20 mouse cellular contexts compared by ENCODE assay signal in genomic region chr3:95685301-95685700, GRCm38 (mm10). TPM values are rescaled to one million over a fixed set of nuclear protein-coding genes. Genes with fewer than 3 reads are reported as not detected.
DNase-seq lines count a peak whose midpoint lies in the region; ATAC-seq and TF ChIP-seq lines count a peak whose summit lies in the region.
"Had no signal": no experiment of that assay in that cellular context is flagged by ENCODE, and none has a peak within 500 bp of the region (broad histone marks: within the 10 kb centered on the region; RNA-seq: fewer than 3 reads in every experiment).

No protein-coding gene starts in this region.

- H3K36me3 ChIP-seq in embryonic facial prominence, embryonic 13.5 days: no peaks in the 10 kb centered on the region
- no peaks in the 10 kb centered on the region for H3K36me3 ChIP-seq in embryonic facial prominence, embryonic 10.5 days (replicated peaks)
- H3K36me3 ChIP-seq in heart, embryonic 10.5 days: no peaks in the 10 kb centered on the region
- H3K36me3 ChIP-seq in heart, postnatal 0 days (replicated peaks; ENCODE audit: control insufficient read depth, insufficient read depth, low read length): peaks cover 5% of the 10 kb centered on the region
- H3K36me3 ChIP-seq in stomach, embryonic 16.5 days (ENCODE audit: control insufficient read depth, insufficient read depth, low read length): no peaks in the 10 kb centered on the region
- H3K36me3 ChIP-seq: forebrain, embryonic 15.5 days; hindbrain, embryonic 13.5 days had no signal

- peaks cover 69% of the 10 kb centered on the region for H3K4me1 ChIP-seq in embryonic facial prominence, embryonic 13.5 days
- peaks cover 91% of the 10 kb centered on the region for H3K4me1 ChIP-seq in embryonic facial prominence, embryonic 10.5 days
- peaks cover 91% of the 10 kb centered on the region for H3K4me1 ChIP-seq in heart, embryonic 10.5 days
- peaks cover 38% of the 10 kb centered on the region for H3K4me1 ChIP-seq in heart, postnatal 0 days (ENCODE audit: control insufficient read depth, insufficient read depth)
- H3K4me1 ChIP-seq in stomach, embryonic 16.5 days (ENCODE audit: control insufficient read depth, insufficient read depth, low read length): peaks cover 45% of the 10 kb centered on the region

- no peak for DNase-seq in embryonic facial prominence, embryonic 10.5 days (ENCODE audit: low spot score)
- DNase-seq in heart, embryonic 10.5 days (ENCODE audit: low spot score): no peak
- no peak for DNase-seq in heart, postnatal 25 days (ENCODE audit: low spot score)
- no peak for DNase-seq in heart, postnatal 0 days (ENCODE audit: low spot score)
- DNase-seq in heart, adult 9 months (ENCODE audit: low spot score in 2 of 2): no peak
- DNase-seq: adrenal gland, adult 8-10 months; adrenal gland, postnatal 36 days; B cell, adult 2 months; cerebellum, adult 2 months; cerebellum, postnatal 10 days; gastrocnemius, postnatal 14 days; kidney, adult 11 months had no signal

- H3K9me3 ChIP-seq in embryonic facial prominence, embryonic 13.5 days: no peaks in the 10 kb centered on the region
- H3K9me3 ChIP-seq in embryonic facial prominence, embryonic 10.5 days: no peaks in the 10 kb centered on the region
- H3K9me3 ChIP-seq in heart, embryonic 10.5 days: no peaks in the 10 kb centered on the region
- no peaks in the 10 kb centered on the region for H3K9me3 ChIP-seq in heart, postnatal 0 days (replicated peaks; ENCODE audit: control insufficient read depth, low read length)
- no peaks in the 10 kb centered on the region for H3K9me3 ChIP-seq in stomach, embryonic 16.5 days (replicated peaks; ENCODE audit: control insufficient read depth, low read length)
- H3K9me3 ChIP-seq: forebrain, embryonic 15.5 days; G1E; hindbrain, embryonic 13.5 days had no signal

- 77% methylated on average over 4 of the region's 4 CpGs for WGBS in embryonic facial prominence, embryonic 13.5 days
- 81% methylated on average over 4 of the region's 4 CpGs for WGBS in embryonic facial prominence, embryonic 10.5 days
- WGBS in heart, embryonic 10.5 days: 74% methylated on average over 4 of the region's 4 CpGs
- 70% methylated on average over 4 of the region's 4 CpGs for WGBS in heart, postnatal 0 days
- 82% methylated on average over 4 of the region's 4 CpGs for WGBS in stomach, embryonic 16.5 days

- no peak for ATAC-seq in embryonic facial prominence, embryonic 13.5 days (ENCODE audit: insufficient number of reproducible peaks, insufficient read depth, low FRiP score, low TSS enrichment, low read depth)
- ATAC-seq in heart, postnatal 0 days (ENCODE audit: insufficient read depth, low read depth): no peak
- ATAC-seq in stomach, embryonic 16.5 days (ENCODE audit: insufficient read depth, low FRiP score): no peak
- ATAC-seq: CD4-positive, CD25-positive, alpha-beta regulatory T cell, adult 4 months; forebrain, embryonic 15.5 days; hindbrain, postnatal 0 days had no signal

- H3K4me2 ChIP-seq in embryonic facial prominence, embryonic 13.5 days: no peak overlapping the region
- no peak overlapping the region for H3K4me2 ChIP-seq in heart, postnatal 0 days (ENCODE audit: low read depth, low read length)
- H3K4me2 ChIP-seq in stomach, embryonic 16.5 days (ENCODE audit: low read depth, low read length): no peak overlapping the region
- H3K4me2 ChIP-seq: forebrain, embryonic 15.5 days; hindbrain, embryonic 13.5 days had no signal

- intact Hi-C loops in heart, postnatal 25 days (cut with DNase I): no loop called here

- no peak overlapping the region for H3K4me3 ChIP-seq in embryonic facial prominence, embryonic 13.5 days
- no peak overlapping the region for H3K4me3 ChIP-seq in embryonic facial prominence, embryonic 10.5 days
- H3K4me3 ChIP-seq in heart, embryonic 10.5 days: no peak overlapping the region
- no peak overlapping the region for H3K4me3 ChIP-seq in heart, postnatal 0 days (ENCODE audit: low read depth, low read length)
- no peak overlapping the region for H3K4me3 ChIP-seq in stomach, embryonic 16.5 days (replicated peaks; ENCODE audit: low read length)
- H3K4me3 ChIP-seq: forebrain, embryonic 15.5 days; hindbrain, embryonic 13.5 days had no signal

- 0 out of 2 replicates have a peak overlapping the region, but pooled peaks have one; percentile 22 for H3K27ac ChIP-seq in embryonic facial prominence, embryonic 13.5 days
- H3K27ac ChIP-seq in embryonic facial prominence, embryonic 10.5 days (replicated peaks): no peak overlapping the region
- peak overlapping the region; percentile 57; the same call in 1 of the 2 replicates for H3K27ac ChIP-seq in heart, embryonic 10.5 days
- H3K27ac ChIP-seq in heart, postnatal 0 days (ENCODE audit: low read depth): peak overlapping the region; percentile 21; the same call in 1 of the 2 replicates
- H3K27ac ChIP-seq in stomach, embryonic 16.5 days (ENCODE audit: low read length): no peak overlapping the region
- H3K27ac ChIP-seq: forebrain, embryonic 15.5 days; hindbrain, embryonic 13.5 days; hindbrain, postnatal 0 days had no signal

- no peaks in the 10 kb centered on the region for H3K27me3 ChIP-seq in embryonic facial prominence, embryonic 13.5 days
- H3K27me3 ChIP-seq in embryonic facial prominence, embryonic 10.5 days (replicated peaks; ENCODE audit: low read depth, poor library complexity, severe bottlenecking): peaks cover 21% of the 10 kb centered on the region
- no peaks in the 10 kb centered on the region for H3K27me3 ChIP-seq in heart, embryonic 10.5 days (ENCODE audit: insufficient read depth, poor library complexity, severe bottlenecking)
- no peaks in the 10 kb centered on the region for H3K27me3 ChIP-seq in heart, postnatal 0 days (ENCODE audit: control insufficient read depth, insufficient read depth, low read length)
- H3K27me3 ChIP-seq in stomach, embryonic 16.5 days (ENCODE audit: control insufficient read depth, insufficient read depth, low read length): no peaks in the 10 kb centered on the region
- H3K27me3 ChIP-seq: forebrain, embryonic 15.5 days had no signal

- no peak overlapping the region for H3K9ac ChIP-seq in embryonic facial prominence, embryonic 13.5 days
- H3K9ac ChIP-seq in heart, postnatal 0 days (replicated peaks; ENCODE audit: low read depth, low read length): no peak overlapping the region
- peak overlapping the region; percentile 46; the same call in 1 of the 2 replicates for H3K9ac ChIP-seq in stomach, embryonic 16.5 days (ENCODE audit: low read length)
- H3K9ac ChIP-seq: forebrain, embryonic 15.5 days; hindbrain, embryonic 13.5 days had no signal

- no peak for TF ChIP-seq CTCF in heart, postnatal 0 days (IDR thresholded peaks at IDR 0.05; ENCODE audit: low read depth)

- TF ChIP-seq EP300 in heart, postnatal 0 days (IDR thresholded peaks at IDR 0.05; ENCODE audit: low read depth): no peak

RNA-seq across cellular contexts. Expression of gene Adamtsl4, which starts 2.4 kb away (rescaled TPM):
- 1.7 and 1.9 TPM in 2 replicates for polyA plus RNA-seq in embryonic facial prominence, embryonic 13.5 days (2015; fragmentation: Nextera tagmentation; extraction: Ambion mirVana)
- polyA plus RNA-seq in embryonic facial prominence, embryonic 10.5 days (2016; fragmentation: Nextera tagmentation; extraction: Ambion mirVana): 1.00 and 1.6 TPM in 2 replicates
- polyA plus RNA-seq in heart, embryonic 10.5 days (2016; fragmentation: Nextera tagmentation; extraction: Ambion mirVana): 4.2 and 5.7 TPM in 2 replicates
- total RNA-seq in heart, postnatal 25 days (2021): 10 to 100 TPM; 52.6 to 64.6 TPM
- 20.2 and 23.8 TPM in 2 replicates for total RNA-seq in heart, postnatal 0 days (2014; rRNA removed; ENCODE audit: low replicate concordance)
- polyA plus RNA-seq in heart, postnatal 0 days (2015; fragmentation: Nextera tagmentation; extraction: Ambion mirVana): 7.5 and 11.2 TPM in 2 replicates
- 13.3 and 20.5 TPM in 2 replicates for polyA plus RNA-seq in stomach, embryonic 16.5 days (2015; fragmentation: Nextera tagmentation; extraction: Ambion mirVana)
- total RNA-seq: hematopoietic stem cell, adult 5-6 weeks had no signal
- polyA plus RNA-seq: G1E had no signal

RNA-seq across cellular contexts. Expression of gene Mcl1, which starts 26.7 kb away (rescaled TPM):
- 45.4 and 47.7 TPM in 2 replicates for polyA plus RNA-seq in embryonic facial prominence, embryonic 13.5 days (2015; fragmentation: Nextera tagmentation; extraction: Ambion mirVana)
- 49.5 and 50.0 TPM in 2 replicates for polyA plus RNA-seq in embryonic facial prominence, embryonic 10.5 days (2016; fragmentation: Nextera tagmentation; extraction: Ambion mirVana)
- 37.7 and 50.2 TPM in 2 replicates for polyA plus RNA-seq in heart, embryonic 10.5 days (2016; fragmentation: Nextera tagmentation; extraction: Ambion mirVana)
- total RNA-seq in heart, postnatal 25 days (2021): 100 to 1,000 TPM; 128 to 152 TPM
- total RNA-seq in heart, postnatal 0 days (2014; rRNA removed; ENCODE audit: low replicate concordance): 213 and 278 TPM in 2 replicates
- 50.1 and 51.9 TPM in 2 replicates for polyA plus RNA-seq in heart, postnatal 0 days (2015; fragmentation: Nextera tagmentation; extraction: Ambion mirVana)
- polyA plus RNA-seq in stomach, embryonic 16.5 days (2015; fragmentation: Nextera tagmentation; extraction: Ambion mirVana): 16.5 and 20.5 TPM in 2 replicates

RNA-seq across cellular contexts. Expression of gene Ecm1, which starts 54.1 kb away (rescaled TPM):
- 5.9 and 6.6 TPM in 2 replicates for polyA plus RNA-seq in embryonic facial prominence, embryonic 13.5 days (2015; fragmentation: Nextera tagmentation; extraction: Ambion mirVana)
- 9.7 and 10.9 TPM in 2 replicates for polyA plus RNA-seq in embryonic facial prominence, embryonic 10.5 days (2016; fragmentation: Nextera tagmentation; extraction: Ambion mirVana)
- polyA plus RNA-seq in heart, embryonic 10.5 days (2016; fragmentation: Nextera tagmentation; extraction: Ambion mirVana): 76.8 and 109 TPM in 2 replicates
- total RNA-seq in heart, postnatal 25 days (2021): 10 to 100 TPM; 52.1 to 60.8 TPM
- 22.9 and 63.8 TPM in 2 replicates for total RNA-seq in heart, postnatal 0 days (2014; rRNA removed; ENCODE audit: low replicate concordance)
- polyA plus RNA-seq in heart, postnatal 0 days (2015; fragmentation: Nextera tagmentation; extraction: Ambion mirVana): 55.8 and 59.6 TPM in 2 replicates
- polyA plus RNA-seq in stomach, embryonic 16.5 days (2015; fragmentation: Nextera tagmentation; extraction: Ambion mirVana): 110 and 228 TPM in 2 replicates

Comparison
In these comparisons a context has a peak if more than half of its experiments do, and no peak if none do; other contexts are left out.
1. H3K27ac ChIP-seq: peak in embryonic facial prominence, embryonic 13.5 days (single experiment), heart, embryonic 10.5 days (single experiment) and heart, postnatal 0 days (single experiment); none in embryonic facial prominence, embryonic 10.5 days (single experiment) and stomach, embryonic 16.5 days (single experiment).